Mouse (Mus musculus): ENCODE results near the gene Cybb.
"Not testable (repeated sequence)": the region's sequence is repeated elsewhere in the genome, so short reads cannot be mapped to it uniquely, and the experiment has no call there.

Cybb gene

DNA sequence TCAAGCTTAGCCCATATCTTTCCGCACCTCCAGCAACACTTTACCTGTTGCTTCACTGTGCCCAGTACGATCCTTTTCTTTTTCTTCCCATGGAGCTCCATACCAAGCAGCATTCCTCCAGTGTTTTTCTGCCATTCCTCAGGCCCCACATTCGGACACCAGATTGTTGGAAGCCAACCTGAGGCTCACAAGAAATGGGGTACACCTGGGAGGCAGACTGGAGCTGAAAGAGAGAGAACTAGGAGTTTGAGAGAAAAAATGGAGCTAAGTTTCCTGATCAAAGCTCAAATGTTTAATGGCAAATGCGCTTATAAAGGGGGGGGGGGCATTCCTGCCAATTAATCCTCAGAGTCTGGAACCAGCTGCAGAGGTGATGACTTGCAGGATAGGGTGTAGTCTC lies at the start of gene Cybb:
Cybb (minus strand) TSS at position 101 of the 400 bp plus-strand sequence.
- no peak for DNase-seq (ENCODE audit: low spot score)

- no peak for DNase-seq (ENCODE audit: low spot score)
These were observed 49.3 kb upstream of the Cybb start for GRCm38 (mm10) chrX:9536881-9537280.

- DNase-seq (ENCODE audit: low spot score) = peak; percentile 77
These were observed 32.4 kb upstream of the Cybb start for GRCm38 (mm10) chrX:9519969-9520368.

DNA sequence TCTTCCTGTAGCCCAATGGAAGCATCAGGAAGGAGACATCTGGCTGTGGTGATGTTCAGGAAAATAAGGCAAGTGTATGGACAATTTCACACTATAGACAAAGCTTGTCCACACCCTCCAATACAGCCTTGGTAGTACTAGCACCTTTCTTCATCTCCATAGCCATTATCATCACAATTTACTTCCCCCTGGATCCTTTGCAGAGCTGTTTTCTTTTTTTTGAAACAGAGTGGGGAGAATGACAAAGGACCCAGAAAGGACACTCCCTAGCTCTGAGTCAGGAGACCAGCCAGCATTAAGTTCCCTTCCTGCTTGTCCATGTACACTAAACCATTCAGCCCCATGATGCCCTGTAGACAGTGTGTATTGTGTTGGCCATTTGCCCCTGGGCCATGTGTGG lies 30.0 kb upstream of the Cybb start:
- not testable (repeated sequence) for DNase-seq (ENCODE audit: low spot score)

DNA sequence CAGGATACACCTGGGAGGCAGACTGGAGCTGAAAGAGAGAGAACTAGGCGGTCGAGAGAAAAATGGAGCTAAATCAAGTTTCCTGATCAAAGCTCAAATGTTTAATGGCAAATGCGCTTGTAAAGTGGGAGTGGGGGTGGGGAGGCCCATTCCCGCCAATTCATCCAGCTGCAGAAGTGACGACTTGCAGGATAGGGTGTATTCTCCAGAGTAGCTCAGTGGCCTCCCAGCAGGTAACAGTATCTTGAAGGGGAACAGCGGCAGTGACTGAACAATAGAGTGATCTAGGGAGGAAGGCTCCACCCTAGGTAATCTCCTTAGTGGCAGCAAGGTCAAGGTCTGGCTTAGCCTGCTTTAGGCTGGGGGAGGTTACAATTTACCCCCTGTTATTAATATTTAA lies 12.5 kb downstream of the Cybb start:
- not testable (repeated sequence) for DNase-seq (ENCODE audit: low spot score)

GRCm38 (mm10) chrX:9474440-9474839 lies 13.1 kb downstream of the Cybb start:
- no peak for DNase-seq (ENCODE audit: low spot score)

- DNase-seq (ENCODE audit: low spot score) = no peak
These were observed 13.8 kb downstream of the Cybb start for GRCm38 (mm10) chrX:9473768-9474167.

- no peak for DNase-seq (ENCODE audit: low spot score)
These were observed 16.7 kb downstream of the Cybb start for GRCm38 (mm10) chrX:9470811-9471388.

- DNase-seq (ENCODE audit: low spot score) = no peak
These were observed 18.5 kb downstream of the Cybb start for GRCm38 (mm10) chrX:9469100-9469499.

GRCm38 (mm10) chrX:9467020-9467419 lies 20.6 kb downstream of the Cybb start:
- DNase-seq (ENCODE audit: low spot score) = no peak

- DNase-seq (ENCODE audit: low spot score) = no peak
These were observed 21.7 kb downstream of the Cybb start for GRCm38 (mm10) chrX:9465890-9466289.

DNA sequence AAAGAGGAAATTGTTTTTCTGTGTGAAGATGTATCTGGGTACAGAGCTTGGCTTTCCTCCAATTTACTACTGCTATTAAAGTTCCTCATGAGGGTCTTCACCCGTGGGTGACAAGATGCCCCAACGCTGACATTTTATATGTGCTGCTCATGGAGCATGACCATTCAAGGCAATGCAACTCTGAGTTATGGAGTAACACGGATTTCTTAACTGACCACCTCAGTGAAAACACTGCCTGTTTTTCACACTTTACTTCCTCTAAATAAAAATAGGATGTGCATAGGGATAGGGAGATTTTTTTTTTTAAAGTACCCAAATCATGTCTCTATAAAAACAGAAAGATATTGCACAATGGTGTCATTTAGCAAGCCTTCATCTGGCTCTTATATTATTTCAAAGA lies 24.9 kb downstream of the Cybb start:
- no peak for DNase-seq (ENCODE audit: low spot score)

DNA sequence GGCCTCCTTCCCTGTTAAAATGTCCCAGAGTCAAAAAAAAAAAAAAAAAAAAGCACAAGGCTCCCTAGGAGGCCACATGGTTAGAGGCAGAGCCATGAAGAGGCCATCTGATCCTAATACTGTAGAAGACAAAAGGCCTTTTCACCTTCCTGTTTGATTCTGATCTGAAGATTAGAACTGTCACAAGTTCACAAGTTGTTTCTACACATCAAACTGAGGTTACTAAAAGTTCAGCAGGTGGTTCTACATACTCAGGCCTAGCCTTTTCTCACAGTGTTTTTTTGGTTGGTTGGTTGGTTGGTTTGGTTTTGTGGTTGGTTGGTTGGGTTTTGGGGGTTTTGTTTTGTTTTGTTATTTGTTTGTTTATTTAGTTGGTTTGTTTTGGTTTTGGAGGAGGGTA lies 26.2 kb downstream of the Cybb start:
- DNase-seq (ENCODE audit: low spot score) = no peak

DNA sequence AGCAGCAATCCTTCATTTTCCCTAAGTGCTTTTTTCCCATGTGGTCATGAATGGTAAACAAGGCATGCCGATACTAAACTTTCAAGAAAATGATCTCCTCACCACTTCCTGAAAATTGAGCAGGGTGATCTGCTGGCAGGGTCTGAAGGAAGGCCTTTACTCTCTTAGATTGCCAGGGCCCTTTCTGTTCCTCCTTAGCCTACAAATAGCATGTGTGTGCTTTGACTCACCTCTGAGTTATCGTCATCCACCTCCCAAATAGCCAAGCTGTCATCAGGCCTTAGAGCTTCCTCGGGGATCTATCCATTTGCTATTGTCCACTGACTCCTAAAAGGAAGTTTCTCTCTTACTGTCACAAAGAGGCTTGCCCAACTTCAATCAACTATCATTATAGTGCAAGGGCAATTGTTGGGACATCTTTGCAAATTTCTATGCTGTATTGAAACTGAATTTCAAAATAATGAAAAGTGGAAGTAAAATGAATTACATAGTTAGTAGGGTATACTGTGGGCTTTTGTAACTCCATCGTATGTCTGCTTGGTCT lies 27.1 kb downstream of the Cybb start:
- no peak for DNase-seq (ENCODE audit: low spot score)

DNA sequence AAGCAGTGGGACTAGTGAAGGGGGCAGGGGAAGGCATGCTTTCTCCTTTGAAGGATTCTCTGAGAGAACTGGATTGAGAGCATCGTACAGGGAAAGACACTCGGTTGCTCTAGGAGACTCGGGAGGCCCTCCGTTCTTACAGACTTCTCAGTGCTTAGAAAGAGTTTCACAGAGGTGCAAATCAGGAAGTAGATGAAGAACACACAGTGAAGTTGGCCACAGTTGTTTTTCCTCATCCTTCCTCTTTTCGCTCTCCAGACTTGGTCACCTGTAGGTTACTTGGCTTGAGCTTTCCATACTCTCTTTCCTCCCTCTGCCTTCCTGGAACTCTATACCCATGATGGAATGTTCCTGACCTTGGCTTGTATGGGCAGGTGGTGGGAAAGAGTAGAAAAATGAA lies 35.2 kb downstream of the Cybb start:
- DNase-seq (ENCODE audit: low spot score) = no peak

DNA sequence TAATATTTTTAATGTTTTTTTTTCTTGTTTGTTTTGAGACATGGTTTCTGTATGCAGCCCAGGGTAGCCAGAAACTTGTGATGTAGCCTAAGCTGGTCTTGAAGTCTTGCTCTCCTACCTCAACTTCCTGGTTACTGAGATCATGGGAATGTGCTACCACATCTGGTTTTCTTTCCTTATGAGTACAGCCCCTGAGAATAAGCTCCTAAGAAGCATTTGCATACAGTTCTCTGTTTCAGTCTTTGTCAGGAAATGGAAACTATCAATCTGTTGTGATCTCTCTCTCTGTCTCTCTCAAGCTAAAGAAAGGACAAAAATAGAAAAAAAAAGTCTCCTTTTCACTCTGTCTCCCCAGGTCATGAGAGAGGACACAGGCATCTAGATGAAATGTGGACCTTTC lies 40.3 kb downstream of the Cybb start:
- DNase-seq (ENCODE audit: low spot score) = no peak

GRCm38 (mm10) chrX:9441102-9441501 lies 46.5 kb downstream of the Cybb start:
- no peak for DNase-seq (ENCODE audit: low spot score)

GRCm38 (mm10) chrX:9440556-9440955 lies 47.0 kb downstream of the Cybb start:
- DNase-seq (ENCODE audit: low spot score) = no peak

DNA sequence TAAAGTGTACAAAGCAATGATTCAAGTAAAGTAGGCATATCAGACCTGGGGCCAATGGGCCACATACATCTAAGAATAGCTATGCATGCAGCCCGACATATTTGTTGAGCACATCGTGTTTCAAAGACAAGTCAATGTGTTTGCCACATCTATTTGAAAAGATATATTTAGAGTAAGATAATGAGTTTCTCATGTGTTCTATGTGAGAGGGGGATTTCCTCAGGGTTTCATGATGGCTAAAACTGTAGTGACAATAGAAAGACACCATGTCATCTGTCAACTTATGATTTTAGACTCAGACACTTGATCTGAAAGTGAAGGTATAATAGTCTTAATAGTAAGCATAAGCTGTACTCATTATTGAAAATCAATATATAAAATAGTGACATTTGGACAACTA lies 48.3 kb downstream of the Cybb start:
- no peak for DNase-seq (ENCODE audit: low spot score)

- DNase-seq (ENCODE audit: low spot score) = no peak
These were observed 73.7 kb downstream of the Cybb start for GRCm38 (mm10) chrX:9413889-9414288.

All from adipocyte (in vitro differentiated cells).